Mouse (Mus musculus) cortical plate, adult 2 months (tissue): Measurements from ENCODE around the gene Itpk1.

Experiments
- CTCF ChIP-seq: fragments of 200-500 bp; IDR thresholded peaks from 2 replicates; pipeline ENCODE4 v1.5.1; 2011; ENCODE audit warnings: mild to moderate bottlenecking, control low read depth, low read length; ENCODE audit not compliant: insufficient read depth; ENCODE audit errors: extremely low read depth
- POLR2A ChIP-seq: fragments of 200-500 bp; IDR thresholded peaks from 2 replicates; pipeline ENCODE4 v1.6.1; 2011; ENCODE audit warnings: mild to moderate bottlenecking, low read length, control low read depth; ENCODE audit not compliant: insufficient read depth; ENCODE audit errors: extremely low read depth

DNA sequence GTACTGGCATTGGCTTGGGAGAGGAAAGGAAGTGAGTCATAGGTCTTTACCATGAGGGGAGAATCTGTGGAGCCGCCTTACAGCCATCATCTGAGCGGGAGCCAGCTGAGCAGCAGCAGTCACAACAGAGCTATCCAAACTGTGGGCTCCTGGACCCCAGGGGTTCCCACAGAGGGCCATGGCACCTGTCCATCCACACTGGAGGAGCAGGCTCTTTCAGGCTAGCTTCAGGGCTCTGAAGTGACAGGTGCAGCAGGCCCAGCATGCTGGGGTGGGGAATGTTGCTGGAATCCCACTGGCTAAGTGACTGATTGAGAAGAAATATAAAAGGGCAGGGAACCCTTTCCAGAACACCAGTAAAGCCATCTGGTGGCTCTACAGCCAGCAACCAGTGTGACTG is 137.8 kb downstream of the Itpk1 start:
- TF ChIP-seq POLR2A (no peak), CTCF (no peak)
